Mouse (Mus musculus) kidney, postnatal 14 days (tissue): ENCODE results near the gene Lefty2.

Source experiments
- DNase-seq: peaks from one replicate; pipeline ENCODE4 v3.0.0; 2022; ENCODE audit warnings: mixed read lengths

The Lefty2 gene

GRCm38 (mm10) chr1:180901107-180901506 lies 8.2 kb downstream of the Lefty2 start:
- peak; percentile 68 for DNase-seq

GRCm38 (mm10) chr1:180902915-180903314 lies 10.0 kb downstream of the Lefty2 start:
- DNase-seq = no peak

GRCm38 (mm10) chr1:180903666-180904038 lies 10.7 kb downstream of the Lefty2 start:
- no peak for DNase-seq

- DNase-seq = peak; percentile 96
Measured at GRCm38 (mm10) chr1:180904039-180904814, 11.3 kb downstream of the Lefty2 start, which contains the start of gene Pycr2. Gene Pycr2 (plus strand): TSS chr1:180904293.

GRCm38 (mm10) chr1:180904815-180905080 lies 11.8 kb downstream of the Lefty2 start:
- no peak for DNase-seq

- no peak for DNase-seq
Measured at GRCm38 (mm10) chr1:180905307-180905706, 12.4 kb downstream of the Lefty2 start.

GRCm38 (mm10) chr1:180905876-180906275 lies 13.0 kb downstream of the Lefty2 start:
- no peak for DNase-seq

GRCm38 (mm10) chr1:180906461-180907147 lies 13.7 kb downstream of the Lefty2 start:
- no peak for DNase-seq

- no peak for DNase-seq
Measured at GRCm38 (mm10) chr1:180911138-180911537, 18.2 kb downstream of the Lefty2 start.

- no peak for DNase-seq
Measured at GRCm38 (mm10) chr1:180911653-180912287, 18.9 kb downstream of the Lefty2 start.

GRCm38 (mm10) chr1:180912792-180913191 lies 19.9 kb downstream of the Lefty2 start:
- no peak for DNase-seq

GRCm38 (mm10) chr1:180913797-180914196 lies 20.9 kb downstream of the Lefty2 start:
- DNase-seq = no peak

- DNase-seq = no peak
Measured at GRCm38 (mm10) chr1:180916425-180916824, 23.5 kb downstream of the Lefty2 start.

GRCm38 (mm10) chr1:180917053-180917452 lies 24.1 kb downstream of the Lefty2 start:
- DNase-seq = no peak

- no peak for DNase-seq
Measured at GRCm38 (mm10) chr1:180919686-180920085, 26.8 kb downstream of the Lefty2 start.

GRCm38 (mm10) chr1:180922273-180923048 lies 29.6 kb downstream of the Lefty2 start:
- no peak for DNase-seq

- DNase-seq = no peak
Measured at GRCm38 (mm10) chr1:180924737-180925136, 31.8 kb downstream of the Lefty2 start.

- no peak for DNase-seq
Measured at GRCm38 (mm10) chr1:180926286-180926685, 33.4 kb downstream of the Lefty2 start.

GRCm38 (mm10) chr1:180929599-180929998 lies 36.7 kb downstream of the Lefty2 start:
- DNase-seq = no peak

GRCm38 (mm10) chr1:180931106-180931505 lies 38.2 kb downstream of the Lefty2 start:
- DNase-seq = no peak

GRCm38 (mm10) chr1:180933659-180934058 lies 40.8 kb downstream of the Lefty2 start:
- no peak for DNase-seq

GRCm38 (mm10) chr1:180934467-180935419 lies 41.8 kb downstream of the Lefty2 start, which contains the start of gene Lefty1:
Gene Lefty1 (plus strand): TSS chr1:180935022.
- no peak for DNase-seq
